10 mouse cellular contexts compared by ENCODE assay signal in genomic region chr2:91083366-91083940, GRCm38 (mm10). TPM values are rescaled to one million over a fixed set of nuclear protein-coding genes. Genes with fewer than 3 reads are reported as not detected.
A peak's percentile ranks its signal among the peaks of the same experiment; 100 is the strongest.
DNase-seq lines count a peak whose midpoint lies in the region; ATAC-seq and TF ChIP-seq lines count a peak whose summit lies in the region.
"Had no signal": no experiment of that assay in that cellular context is flagged by ENCODE, and none has a peak within 500 bp of the region (broad histone marks: within the 10 kb centered on the region; RNA-seq: fewer than 3 reads in every experiment).

No protein-coding gene starts in this region.

- no peaks in the 10 kb centered on the region for H3K36me3 ChIP-seq in hindbrain, embryonic 10.5 days
- H3K36me3 ChIP-seq in hindbrain, embryonic 12.5 days = no peaks in the 10 kb centered on the region
- no peaks in the 10 kb centered on the region for H3K36me3 ChIP-seq in testis, adult 2 months (ENCODE audit: control insufficient read depth, insufficient read depth, low read length)
- H3K36me3 ChIP-seq in liver, embryonic 11.5 days (ENCODE audit: control insufficient read depth, insufficient read depth, low read length) = no peaks in the 10 kb centered on the region
- no peaks in the 10 kb centered on the region for H3K36me3 ChIP-seq in stomach, embryonic 16.5 days (ENCODE audit: control insufficient read depth, insufficient read depth, low read length)
- no peaks in the 10 kb centered on the region for H3K36me3 ChIP-seq in kidney, embryonic 16.5 days (ENCODE audit: insufficient read depth, low read length)
- H3K36me3 ChIP-seq: midbrain, embryonic 12.5 days had no signal

- no peak overlapping the region for H3K4me3 ChIP-seq in hindbrain, embryonic 10.5 days
- no peak overlapping the region for H3K4me3 ChIP-seq in hindbrain, embryonic 12.5 days
- no peak overlapping the region for H3K4me3 ChIP-seq in testis, adult 2 months (ENCODE audit: control insufficient read depth, low read depth, low read length)
- no peak overlapping the region for H3K4me3 ChIP-seq in liver, embryonic 11.5 days (ENCODE audit: low read depth, low read length)
- no peak overlapping the region for H3K4me3 ChIP-seq in stomach, embryonic 16.5 days (replicated peaks; ENCODE audit: low read length)
- no peak overlapping the region for H3K4me3 ChIP-seq in kidney, embryonic 16.5 days (ENCODE audit: low read length)
- H3K4me3 ChIP-seq: midbrain, embryonic 12.5 days had no signal

- no peak for TF ChIP-seq CTCF in testis, adult 2 months (IDR thresholded peaks at IDR 0.05; ENCODE audit: control insufficient read depth, insufficient read depth, insufficient replicate concordance, low read depth, low read length)

- WGBS in hindbrain, embryonic 10.5 days = 70% methylated on average over 1 of the region's 1 CpGs
- WGBS in hindbrain, embryonic 12.5 days = 44% methylated on average over 1 of the region's 1 CpGs
- 50% methylated on average over 1 of the region's 1 CpGs for WGBS in liver, embryonic 11.5 days
- 43% methylated on average over 1 of the region's 1 CpGs for WGBS in stomach, embryonic 16.5 days
- WGBS in kidney, embryonic 16.5 days = 77% methylated on average over 1 of the region's 1 CpGs

- ATAC-seq in hindbrain, embryonic 12.5 days (ENCODE audit: low FRiP score) = no peak
- 0 out of 2 replicates have a peak, but pooled peaks have one; percentile 4 for ATAC-seq in liver, embryonic 11.5 days (replicated peaks; ENCODE audit: low FRiP score)
- ATAC-seq in stomach, embryonic 16.5 days (ENCODE audit: insufficient read depth, low FRiP score) = no peak
- no peak for ATAC-seq in kidney, embryonic 16.5 days (ENCODE audit: low FRiP score, low TSS enrichment)

- H3K4me1 ChIP-seq in hindbrain, embryonic 10.5 days (replicated peaks) = peaks cover 35% of the 10 kb centered on the region
- H3K4me1 ChIP-seq in hindbrain, embryonic 12.5 days = peaks cover 8% of the 10 kb centered on the region
- peaks cover 13% of the 10 kb centered on the region for H3K4me1 ChIP-seq in testis, adult 2 months (ENCODE audit: control insufficient read depth, insufficient read depth, low read length)
- H3K4me1 ChIP-seq in liver, embryonic 11.5 days (replicated peaks; ENCODE audit: control insufficient read depth, insufficient read depth, low read length) = peaks cover 11% of the 10 kb centered on the region
- H3K4me1 ChIP-seq in stomach, embryonic 16.5 days (ENCODE audit: control insufficient read depth, insufficient read depth, low read length) = no peaks in the 10 kb centered on the region
- peaks cover 4% of the 10 kb centered on the region; the same call in 1 of the 2 replicates for H3K4me1 ChIP-seq in kidney, embryonic 16.5 days (ENCODE audit: insufficient read depth, low read length)

- no peak overlapping the region for H3K9ac ChIP-seq in hindbrain, embryonic 12.5 days
- H3K9ac ChIP-seq in liver, embryonic 11.5 days (ENCODE audit: low read depth, low read length) = no peak overlapping the region
- no peak overlapping the region for H3K9ac ChIP-seq in stomach, embryonic 16.5 days (ENCODE audit: low read length)
- no peak overlapping the region for H3K9ac ChIP-seq in kidney, embryonic 16.5 days (replicated peaks; ENCODE audit: low read length)
- H3K9ac ChIP-seq: midbrain, embryonic 12.5 days had no signal

- H3K4me2 ChIP-seq in hindbrain, embryonic 12.5 days (replicated peaks) = no peak overlapping the region
- H3K4me2 ChIP-seq in liver, embryonic 11.5 days = peak overlapping the region; percentile 18
- H3K4me2 ChIP-seq in stomach, embryonic 16.5 days (ENCODE audit: low read depth, low read length) = no peak overlapping the region
- no peak overlapping the region for H3K4me2 ChIP-seq in kidney, embryonic 16.5 days (replicated peaks; ENCODE audit: low read depth, low read length)
- H3K4me2 ChIP-seq: midbrain, embryonic 12.5 days had no signal

- H3K27ac ChIP-seq in hindbrain, embryonic 10.5 days = 0 out of 2 replicates have a peak overlapping the region, but pooled peaks have one; percentile 67
- H3K27ac ChIP-seq in hindbrain, embryonic 12.5 days = no peak overlapping the region
- peak overlapping the region; percentile 40; the same call in 1 of the 2 replicates for H3K27ac ChIP-seq in testis, adult 2 months (ENCODE audit: control insufficient read depth, insufficient read depth, low read depth, low read length)
- H3K27ac ChIP-seq in liver, embryonic 11.5 days (ENCODE audit: low read depth, low read length) = peak overlapping the region; percentile 65; the same call in 1 of the 2 replicates
- peak overlapping the region; percentile 28; the same call in 1 of the 2 replicates for H3K27ac ChIP-seq in stomach, embryonic 16.5 days (ENCODE audit: low read length)
- no peak overlapping the region for H3K27ac ChIP-seq in kidney, embryonic 16.5 days (ENCODE audit: low read length)
- H3K27ac ChIP-seq: midbrain, embryonic 12.5 days had no signal

- TF ChIP-seq POLR2A in testis, adult 2 months (IDR thresholded peaks at IDR 0.05; ENCODE audit: control insufficient read depth, low read depth, low read length) = no peak

- H3K9me3 ChIP-seq in hindbrain, embryonic 10.5 days = no peaks in the 10 kb centered on the region
- H3K9me3 ChIP-seq in hindbrain, embryonic 12.5 days (replicated peaks) = no peaks in the 10 kb centered on the region
- no peaks in the 10 kb centered on the region for H3K9me3 ChIP-seq in liver, embryonic 11.5 days (ENCODE audit: control insufficient read depth, low read length)
- no peaks in the 10 kb centered on the region for H3K9me3 ChIP-seq in stomach, embryonic 16.5 days (replicated peaks; ENCODE audit: control insufficient read depth, low read length)
- H3K9me3 ChIP-seq in kidney, embryonic 16.5 days (ENCODE audit: low read length) = no peaks in the 10 kb centered on the region
- H3K9me3 ChIP-seq: midbrain, embryonic 12.5 days had no signal

- DNase-seq in hindbrain, embryonic 10.5 days (ENCODE audit: low spot score) = no peak
- no peak for DNase-seq in testis, postnatal 10 days (ENCODE audit: low spot score)
- DNase-seq in liver, embryonic 11.5 days (ENCODE audit: low spot score) = no peak
- no peak for DNase-seq in cerebellum, adult 11 months
- DNase-seq: kidney, adult 18-20 months had no signal

- H3K27me3 ChIP-seq in hindbrain, embryonic 10.5 days (ENCODE audit: insufficient read depth, poor library complexity, severe bottlenecking) = 0 out of 2 replicates have a peak, but pooled peaks cover 3% of the 10 kb centered on the region
- no peaks in the 10 kb centered on the region for H3K27me3 ChIP-seq in hindbrain, embryonic 12.5 days
- H3K27me3 ChIP-seq in testis, adult 2 months (ENCODE audit: control insufficient read depth, insufficient read depth, low read length) = no peaks in the 10 kb centered on the region; the same call in 1 of the 2 replicates
- no peaks in the 10 kb centered on the region for H3K27me3 ChIP-seq in liver, embryonic 11.5 days (replicated peaks; ENCODE audit: control insufficient read depth, insufficient read depth, low read length)
- H3K27me3 ChIP-seq in stomach, embryonic 16.5 days (ENCODE audit: control insufficient read depth, insufficient read depth, low read length) = no peaks in the 10 kb centered on the region
- no peaks in the 10 kb centered on the region for H3K27me3 ChIP-seq in kidney, embryonic 16.5 days (ENCODE audit: insufficient read depth, low read length)

RNA-seq across cellular contexts. Expression of gene Spi1, which starts 1.3 kb away (rescaled TPM):
- 4.3 TPM in 2 replicates for polyA plus RNA-seq in hindbrain, embryonic 10.5 days (2016; fragmentation: Nextera tagmentation; extraction: Ambion mirVana)
- polyA plus RNA-seq in hindbrain, embryonic 12.5 days (2016; fragmentation: Nextera tagmentation; extraction: Ambion mirVana) = 4.2 and 4.6 TPM in 2 replicates
- polyA plus RNA-seq in testis, adult 2 months (2012; rRNA removed) = 2.5 and 2.9 TPM in 2 replicates
- polyA plus RNA-seq in liver, embryonic 11.5 days (2014; fragmentation: Nextera tagmentation; extraction: Ambion mirVana) = 19.5 and 22.7 TPM in 2 replicates
- polyA plus RNA-seq in stomach, embryonic 16.5 days (2015; fragmentation: Nextera tagmentation; extraction: Ambion mirVana) = 5.1 and 6.7 TPM in 2 replicates
- polyA plus RNA-seq in kidney, embryonic 16.5 days (2015; fragmentation: Nextera tagmentation; extraction: Ambion mirVana) = 3.3 and 4.2 TPM in 2 replicates

RNA-seq across cellular contexts. Expression of gene Slc39a13, which starts 13.2 kb away (rescaled TPM):
- 21.3 and 25.8 TPM in 2 replicates for polyA plus RNA-seq in hindbrain, embryonic 10.5 days (2016; fragmentation: Nextera tagmentation; extraction: Ambion mirVana)
- polyA plus RNA-seq in hindbrain, embryonic 12.5 days (2016; fragmentation: Nextera tagmentation; extraction: Ambion mirVana) = 32.6 and 36.1 TPM in 2 replicates
- 65.7 and 67.9 TPM in 2 replicates for polyA plus RNA-seq in testis, adult 2 months (2012; rRNA removed)
- polyA plus RNA-seq in liver, embryonic 11.5 days (2014; fragmentation: Nextera tagmentation; extraction: Ambion mirVana) = 19.6 and 20.0 TPM in 2 replicates
- 43.7 and 51.3 TPM in 2 replicates for polyA plus RNA-seq in stomach, embryonic 16.5 days (2015; fragmentation: Nextera tagmentation; extraction: Ambion mirVana)
- 44.6 and 57.9 TPM in 2 replicates for polyA plus RNA-seq in kidney, embryonic 16.5 days (2015; fragmentation: Nextera tagmentation; extraction: Ambion mirVana)

RNA-seq across cellular contexts. Expression of gene Psmc3, which starts 29.6 kb away (rescaled TPM):
- polyA plus RNA-seq in hindbrain, embryonic 10.5 days (2016; fragmentation: Nextera tagmentation; extraction: Ambion mirVana) = 341 and 347 TPM in 2 replicates
- 274 and 282 TPM in 2 replicates for polyA plus RNA-seq in hindbrain, embryonic 12.5 days (2016; fragmentation: Nextera tagmentation; extraction: Ambion mirVana)
- 435 and 494 TPM in 2 replicates for polyA plus RNA-seq in testis, adult 2 months (2012; rRNA removed)
- polyA plus RNA-seq in liver, embryonic 11.5 days (2014; fragmentation: Nextera tagmentation; extraction: Ambion mirVana) = 324 and 347 TPM in 2 replicates
- polyA plus RNA-seq in stomach, embryonic 16.5 days (2015; fragmentation: Nextera tagmentation; extraction: Ambion mirVana) = 264 and 286 TPM in 2 replicates
- polyA plus RNA-seq in kidney, embryonic 16.5 days (2015; fragmentation: Nextera tagmentation; extraction: Ambion mirVana) = 357 and 361 TPM in 2 replicates

RNA-seq across cellular contexts. Expression of gene Mybpc3, which starts 34.5 kb away (rescaled TPM):
- 0.32 TPM in 1 of 2 replicates, not detected in the other for polyA plus RNA-seq in hindbrain, embryonic 10.5 days (2016; fragmentation: Nextera tagmentation; extraction: Ambion mirVana)
- polyA plus RNA-seq in hindbrain, embryonic 12.5 days (2016; fragmentation: Nextera tagmentation; extraction: Ambion mirVana) = 0.28 and 0.30 TPM in 2 replicates
- 0.04 TPM in 1 of 2 replicates, not detected in the other for polyA plus RNA-seq in testis, adult 2 months (2012; rRNA removed)
- 1.2 and 5.0 TPM in 2 replicates for polyA plus RNA-seq in liver, embryonic 11.5 days (2014; fragmentation: Nextera tagmentation; extraction: Ambion mirVana)
- polyA plus RNA-seq in stomach, embryonic 16.5 days (2015; fragmentation: Nextera tagmentation; extraction: Ambion mirVana) = 0.17 and 0.54 TPM in 2 replicates
- polyA plus RNA-seq in kidney, embryonic 16.5 days (2015; fragmentation: Nextera tagmentation; extraction: Ambion mirVana) = 0.30 and 0.44 TPM in 2 replicates

RNA-seq across cellular contexts. Expression of gene Rapsn, which starts 48.0 kb away (rescaled TPM):
- 0.41 and 1.7 TPM in 2 replicates for polyA plus RNA-seq in hindbrain, embryonic 10.5 days (2016; fragmentation: Nextera tagmentation; extraction: Ambion mirVana)
- 2.5 and 4.1 TPM in 2 replicates for polyA plus RNA-seq in hindbrain, embryonic 12.5 days (2016; fragmentation: Nextera tagmentation; extraction: Ambion mirVana)
- 6.7 and 7.1 TPM in 2 replicates for polyA plus RNA-seq in testis, adult 2 months (2012; rRNA removed)
- polyA plus RNA-seq in liver, embryonic 11.5 days (2014; fragmentation: Nextera tagmentation; extraction: Ambion mirVana) = 1.4 and 2.0 TPM in 2 replicates
- 1.5 and 4.8 TPM in 2 replicates for polyA plus RNA-seq in stomach, embryonic 16.5 days (2015; fragmentation: Nextera tagmentation; extraction: Ambion mirVana)
- 2.4 and 3.0 TPM in 2 replicates for polyA plus RNA-seq in kidney, embryonic 16.5 days (2015; fragmentation: Nextera tagmentation; extraction: Ambion mirVana)

Comparison
In these comparisons a context has a peak if more than half of its experiments do, and no peak if none do; other contexts are left out.
1. H3K27ac ChIP-seq: peak in hindbrain, embryonic 10.5 days (single experiment), testis, adult 2 months (single experiment), liver, embryonic 11.5 days (single experiment) and stomach, embryonic 16.5 days (single experiment); none in hindbrain, embryonic 12.5 days (single experiment) and kidney, embryonic 16.5 days (single experiment).